Mouse (Mus musculus): ENCODE measurements around the gene Phgr1. TPM values are rescaled to one million over a fixed set of nuclear protein-coding genes. Genes with fewer than 3 reads are reported as not detected.

Gene Phgr1
- total and polyA plus RNA-seq, 2 experiments, result 1.6 TPM; not detected in 1

- 64% methylated on average over 16 of the region's 16 CpGs for WGBS
- H3K4me1 ChIP-seq (ENCODE audit: control insufficient read depth, insufficient read depth, low read length), result peaks cover 2% of the 10 kb centered on the region; the same call in 1 of the 2 replicates
- H3K27me3 ChIP-seq (ENCODE audit: control insufficient read depth, insufficient read depth, low read length), result no peaks in the 10 kb centered on the region
- 0 out of 2 replicates have a peak, but pooled peaks cover 2% of the 10 kb centered on the region for H3K36me3 ChIP-seq (ENCODE audit: control insufficient read depth, insufficient read depth, low read length)
- TF ChIP-seq CTCF (IDR thresholded peaks at IDR 0.05; ENCODE audit: low read depth, low read length) (no peak), POLR2A (IDR thresholded peaks at IDR 0.05; ENCODE audit: extremely low read depth, insufficient read depth, low read length) (no peak)
- no peak for DNase-seq (ENCODE audit: extremely low read depth, low read depth, low spot score)
- no peaks in the 10 kb centered on the region for H3K79me2 ChIP-seq (ENCODE audit: control insufficient read depth, insufficient read depth, low read length)
- H3K9ac ChIP-seq (ENCODE audit: low read depth, low read length), result no peak overlapping the region
- no peak overlapping the region for H3K4me3 ChIP-seq (ENCODE audit: insufficient read depth, low read depth, low read length)
- peak overlapping the region; percentile 13; the same call in 1 of the 2 replicates for H3K27ac ChIP-seq (replicated peaks; ENCODE audit: insufficient read depth, low read depth, low read length)
Observed at GRCm38 (mm10) chr2:118751896-118752791, 20.4 kb upstream of the Phgr1 start.

- no peak for TF ChIP-seq CTCF (IDR thresholded peaks at IDR 0.05; ENCODE audit: low read depth, low read length)
- TF ChIP-seq POLR2A (IDR thresholded peaks at IDR 0.05; ENCODE audit: extremely low read depth, insufficient read depth, low read length), result no peak
- Histone ChIP-seq H3K4me1 (ENCODE audit: control insufficient read depth, insufficient read depth, low read length) (peaks cover 2% of the 10 kb centered on the region; the same call in 1 of the 2 replicates), H3K27me3 (ENCODE audit: control insufficient read depth, insufficient read depth, low read length) (no peaks in the 10 kb centered on the region), H3K9ac (ENCODE audit: low read depth, low read length) (no peak overlapping the region), H3K27ac (replicated peaks; ENCODE audit: insufficient read depth, low read depth, low read length) (peak overlapping the region; percentile 13; the same call in 1 of the 2 replicates), H3K36me3 (ENCODE audit: control insufficient read depth, insufficient read depth, low read length) (0 out of 2 replicates have a peak, but pooled peaks cover 2% of the 10 kb centered on the region), H3K79me2 (ENCODE audit: control insufficient read depth, insufficient read depth, low read length) (no peaks in the 10 kb centered on the region), H3K4me3 (ENCODE audit: insufficient read depth, low read depth, low read length) (no peak overlapping the region)
- DNase-seq (ENCODE audit: extremely low read depth, low read depth, low spot score), result no peak
- WGBS, result 72% methylated on average over 4 of the region's 4 CpGs
Observed at GRCm38 (mm10) chr2:118752792-118753108, 19.8 kb upstream of the Phgr1 start.

- H3K4me1 ChIP-seq (ENCODE audit: control insufficient read depth, insufficient read depth, low read length), result peaks cover 2% of the 10 kb centered on the region; the same call in 1 of the 2 replicates
- no peak overlapping the region for H3K27ac ChIP-seq (replicated peaks; ENCODE audit: insufficient read depth, low read depth, low read length)
- DNase-seq (ENCODE audit: extremely low read depth, low read depth, low spot score), result no peak
- WGBS, result 91% methylated on average over 5 of the region's 5 CpGs
- H3K9ac ChIP-seq (ENCODE audit: low read depth, low read length), result no peak overlapping the region
- no peak for TF ChIP-seq POLR2A (IDR thresholded peaks at IDR 0.05; ENCODE audit: extremely low read depth, insufficient read depth, low read length)
- TF ChIP-seq CTCF (IDR thresholded peaks at IDR 0.05; ENCODE audit: low read depth, low read length), result no peak
- no peaks in the 10 kb centered on the region for H3K79me2 ChIP-seq (ENCODE audit: control insufficient read depth, insufficient read depth, low read length)
- H3K4me3 ChIP-seq (ENCODE audit: insufficient read depth, low read depth, low read length), result no peak overlapping the region
- no peaks in the 10 kb centered on the region for H3K27me3 ChIP-seq (ENCODE audit: control insufficient read depth, insufficient read depth, low read length)
- H3K36me3 ChIP-seq (ENCODE audit: control insufficient read depth, insufficient read depth, low read length), result 0 out of 2 replicates have a peak, but pooled peaks cover 2% of the 10 kb centered on the region
Observed at GRCm38 (mm10) chr2:118754143-118754542, 18.4 kb upstream of the Phgr1 start.

- DNase-seq (ENCODE audit: extremely low read depth, low read depth, low spot score), result no peak
- no peak overlapping the region for H3K27ac ChIP-seq (replicated peaks; ENCODE audit: insufficient read depth, low read depth, low read length)
- no peaks in the 10 kb centered on the region for H3K36me3 ChIP-seq (ENCODE audit: control insufficient read depth, insufficient read depth, low read length)
- no peak overlapping the region for H3K9ac ChIP-seq (ENCODE audit: low read depth, low read length)
- H3K4me3 ChIP-seq (ENCODE audit: insufficient read depth, low read depth, low read length), result no peak overlapping the region
- peaks cover 2% of the 10 kb centered on the region; the same call in 1 of the 2 replicates for H3K4me1 ChIP-seq (ENCODE audit: control insufficient read depth, insufficient read depth, low read length)
- H3K79me2 ChIP-seq (ENCODE audit: control insufficient read depth, insufficient read depth, low read length), result no peaks in the 10 kb centered on the region
- no peaks in the 10 kb centered on the region for H3K27me3 ChIP-seq (ENCODE audit: control insufficient read depth, insufficient read depth, low read length)
- WGBS, result 83% methylated on average over 6 of the region's 6 CpGs
- no peak for TF ChIP-seq CTCF (IDR thresholded peaks at IDR 0.05; ENCODE audit: low read depth, low read length)
- TF ChIP-seq POLR2A (IDR thresholded peaks at IDR 0.05; ENCODE audit: extremely low read depth, insufficient read depth, low read length), result no peak
Observed at GRCm38 (mm10) chr2:118755407-118755806, 17.2 kb upstream of the Phgr1 start.

GRCm38 (mm10) chr2:118756103-118756502, 16.5 kb upstream of the Phgr1 start:
- Histone ChIP-seq H3K27ac (replicated peaks; ENCODE audit: insufficient read depth, low read depth, low read length) (no peak overlapping the region), H3K9ac (ENCODE audit: low read depth, low read length) (no peak overlapping the region), H3K36me3 (ENCODE audit: control insufficient read depth, insufficient read depth, low read length) (no peaks in the 10 kb centered on the region), H3K79me2 (ENCODE audit: control insufficient read depth, insufficient read depth, low read length) (no peaks in the 10 kb centered on the region), H3K27me3 (ENCODE audit: control insufficient read depth, insufficient read depth, low read length) (no peaks in the 10 kb centered on the region), H3K4me1 (ENCODE audit: control insufficient read depth, insufficient read depth, low read length) (peaks cover 2% of the 10 kb centered on the region), H3K4me3 (ENCODE audit: insufficient read depth, low read depth, low read length) (no peak overlapping the region)
- WGBS, result 78% methylated on average over 4 of the region's 4 CpGs
- no peak for DNase-seq (ENCODE audit: extremely low read depth, low read depth, low spot score)
- TF ChIP-seq POLR2A (IDR thresholded peaks at IDR 0.05; ENCODE audit: extremely low read depth, insufficient read depth, low read length) (no peak), CTCF (IDR thresholded peaks at IDR 0.05; ENCODE audit: low read depth, low read length) (no peak)

GRCm38 (mm10) chr2:118759828-118760227, 12.7 kb upstream of the Phgr1 start:
- H3K27ac ChIP-seq (replicated peaks; ENCODE audit: insufficient read depth, low read depth, low read length), result no peak overlapping the region
- no peaks in the 10 kb centered on the region for H3K79me2 ChIP-seq (ENCODE audit: control insufficient read depth, insufficient read depth, low read length)
- WGBS, result 27% methylated on average over 8 of the region's 8 CpGs
- no peak for DNase-seq (ENCODE audit: extremely low read depth, low read depth, low spot score)
- H3K4me3 ChIP-seq (ENCODE audit: insufficient read depth, low read depth, low read length), result no peak overlapping the region
- H3K27me3 ChIP-seq (ENCODE audit: control insufficient read depth, insufficient read depth, low read length), result no peaks in the 10 kb centered on the region
- no peak for TF ChIP-seq POLR2A (IDR thresholded peaks at IDR 0.05; ENCODE audit: extremely low read depth, insufficient read depth, low read length)
- peak; percentile 55 for TF ChIP-seq CTCF (IDR thresholded peaks at IDR 0.05; ENCODE audit: low read depth, low read length)
- no peaks in the 10 kb centered on the region for H3K36me3 ChIP-seq (ENCODE audit: control insufficient read depth, insufficient read depth, low read length)
- H3K4me1 ChIP-seq (ENCODE audit: control insufficient read depth, insufficient read depth, low read length), result peaks cover 10% of the 10 kb centered on the region
- no peak overlapping the region for H3K9ac ChIP-seq (ENCODE audit: low read depth, low read length)

All from liver, adult 2 months (tissue).